Mouse (Mus musculus): Measurements from ENCODE around the gene Slc29a3.

DNA sequence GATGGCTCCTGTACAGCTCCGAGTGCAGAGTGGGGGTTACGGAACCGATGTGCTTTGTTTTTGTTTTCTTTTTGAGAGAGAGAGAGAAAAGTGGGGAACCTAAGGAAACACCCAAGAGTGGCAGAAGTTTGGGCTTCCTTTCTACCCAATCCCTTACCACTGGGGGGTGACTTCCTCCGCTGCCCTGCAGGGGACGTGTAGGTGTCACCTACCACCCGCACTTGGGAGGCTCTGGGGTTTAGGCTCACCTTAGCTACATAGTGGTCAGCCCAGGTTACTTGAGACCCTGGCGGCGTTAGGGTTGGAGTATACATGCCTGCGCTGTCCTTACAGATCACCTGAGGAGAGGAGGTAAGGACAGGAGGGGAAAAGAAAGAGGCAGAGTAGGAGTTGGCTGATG, 667 bp upstream of the Slc29a3 start:
- TF ChIP-seq CTCF (IDR thresholded peaks at IDR 0.05; ENCODE audit: borderline replicate concordance, extremely low read depth, insufficient read depth, insufficient read length): no peak
- no peak for TF ChIP-seq POLR2A (IDR thresholded peaks at IDR 0.05; ENCODE audit: borderline replicate concordance, extremely low read depth, insufficient read depth, insufficient read length, poor library complexity, severe bottlenecking)
